Mouse (Mus musculus): ENCODE data around the gene Lce1a2.

GRCm38 (mm10) chr3:92708974-92709373 lies 38.9 kb upstream of the Lce1a2 start, which contains the start of gene Lce1e:
- TF ChIP-seq POLR2A (IDR thresholded peaks at IDR 0.05; ENCODE audit: low read depth, low read length) (no peak), CTCF (conservative IDR thresholded peaks at IDR 0.05; ENCODE audit: insufficient read depth, insufficient read length, low read depth, low read length) (no peak)
